Mouse (Mus musculus): ENCODE results near the gene Shank2. TPM values are rescaled to one million over a fixed set of nuclear protein-coding genes. Genes with fewer than 3 reads are reported as not detected.

The Shank2 gene
- total RNA-seq, 4 experiments from 2014 or later, result 0.16 to 0.38 (median 0.24) TPM

DNA sequence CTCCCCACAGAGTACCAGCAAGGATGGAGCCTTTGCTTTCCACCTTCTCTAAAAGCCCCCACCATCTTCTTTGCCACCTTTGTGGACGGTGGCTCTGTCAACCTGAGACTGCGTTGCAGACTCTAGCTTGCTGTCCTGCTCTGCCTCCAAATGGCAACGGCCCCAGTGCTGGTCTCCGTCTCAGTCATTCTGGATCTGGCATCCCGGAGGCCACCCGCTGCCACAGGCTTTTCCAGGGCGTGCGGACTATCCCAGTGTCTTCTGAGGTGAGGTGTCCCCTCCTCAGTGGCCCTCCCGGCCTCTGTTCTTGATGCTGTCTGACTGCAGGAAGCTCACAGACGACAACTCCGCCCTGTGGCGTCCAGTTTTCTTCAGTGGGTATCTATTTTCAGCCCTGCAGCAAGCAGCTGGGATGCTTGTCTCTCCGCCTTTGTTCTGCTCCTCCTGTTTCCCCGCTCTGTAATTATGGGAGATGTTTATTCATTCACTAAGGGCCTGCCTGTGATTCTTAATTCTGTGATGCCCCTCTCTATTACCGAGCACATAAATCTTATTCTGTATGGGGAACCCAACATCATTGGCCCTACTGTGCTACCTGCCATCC, 159.0 kb downstream of the Shank2 start:
- DNase-seq (ENCODE audit: low spot score), result no peak

- DNase-seq (ENCODE audit: low spot score), result peak; percentile 36
Observed at GRCm38 (mm10) chr7:144170272-144170671, 168.5 kb downstream of the Shank2 start.

GRCm38 (mm10) chr7:144170686-144171085, 169.0 kb downstream of the Shank2 start:
- no peak for DNase-seq (ENCODE audit: low spot score)

- DNase-seq (ENCODE audit: low spot score), result no peak
Observed at GRCm38 (mm10) chr7:144173869-144174268, 172.1 kb downstream of the Shank2 start.

- DNase-seq (ENCODE audit: low spot score), result no peak
Observed at GRCm38 (mm10) chr7:144174329-144174728, 172.6 kb downstream of the Shank2 start.

DNA sequence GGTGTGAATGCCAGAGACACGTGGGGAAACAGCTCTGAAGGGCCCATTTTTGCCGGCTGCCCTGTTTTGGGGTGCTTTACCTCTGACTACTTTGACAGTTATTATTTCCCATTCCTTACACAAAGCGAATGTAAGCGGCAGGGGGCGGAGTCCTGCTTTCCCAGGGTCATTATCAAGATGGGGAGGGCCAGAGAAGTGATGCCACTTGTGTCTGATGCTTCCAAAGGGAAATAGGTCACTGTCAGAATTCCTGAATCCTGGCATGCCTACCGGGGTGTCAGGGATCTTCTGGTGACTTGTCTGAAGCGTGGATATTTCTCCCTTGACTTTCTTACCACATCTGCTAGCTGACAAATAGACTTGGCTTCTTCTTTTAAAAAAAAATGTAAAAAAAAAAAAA, 173.3 kb downstream of the Shank2 start:
- DNase-seq (ENCODE audit: low spot score), result no peak

DNA sequence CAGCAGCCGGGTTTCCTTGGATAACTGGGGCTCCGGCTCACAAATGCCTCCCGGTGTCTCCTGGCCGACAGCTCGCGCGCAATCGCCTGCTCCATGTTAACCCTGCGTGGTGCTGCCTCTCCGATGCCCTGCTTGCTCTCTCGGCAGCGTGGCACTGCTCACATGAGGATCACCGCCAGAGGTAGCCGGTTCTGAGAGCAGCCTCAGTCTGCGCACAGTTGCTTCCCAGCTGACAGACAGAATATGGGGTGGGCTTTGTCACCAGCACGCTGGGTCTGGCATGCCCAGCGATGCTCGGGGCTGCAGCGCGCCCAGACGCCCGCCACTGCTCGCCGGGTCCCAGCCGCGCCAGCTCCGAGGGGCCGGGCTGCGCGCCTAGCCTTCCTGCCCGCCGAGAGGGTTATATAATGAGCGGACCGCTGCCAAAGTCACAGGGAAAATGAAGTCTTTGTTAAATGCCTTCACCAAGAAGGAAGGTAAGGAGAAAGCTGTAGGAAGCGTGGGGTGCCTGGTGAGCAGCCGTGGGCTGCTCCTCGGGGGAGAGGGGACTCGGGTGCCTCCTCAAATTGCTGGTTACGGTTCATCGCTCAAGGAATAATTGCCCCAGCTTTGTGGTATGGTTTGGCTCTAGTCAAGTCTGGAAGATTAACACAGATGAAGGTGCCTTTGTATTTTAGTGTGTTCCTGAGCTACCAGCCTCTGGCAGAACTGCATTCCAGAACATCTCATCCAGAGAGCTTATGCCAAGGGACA, 173.9 kb downstream of the Shank2 start:
- no peak for DNase-seq (ENCODE audit: low spot score)

DNA sequence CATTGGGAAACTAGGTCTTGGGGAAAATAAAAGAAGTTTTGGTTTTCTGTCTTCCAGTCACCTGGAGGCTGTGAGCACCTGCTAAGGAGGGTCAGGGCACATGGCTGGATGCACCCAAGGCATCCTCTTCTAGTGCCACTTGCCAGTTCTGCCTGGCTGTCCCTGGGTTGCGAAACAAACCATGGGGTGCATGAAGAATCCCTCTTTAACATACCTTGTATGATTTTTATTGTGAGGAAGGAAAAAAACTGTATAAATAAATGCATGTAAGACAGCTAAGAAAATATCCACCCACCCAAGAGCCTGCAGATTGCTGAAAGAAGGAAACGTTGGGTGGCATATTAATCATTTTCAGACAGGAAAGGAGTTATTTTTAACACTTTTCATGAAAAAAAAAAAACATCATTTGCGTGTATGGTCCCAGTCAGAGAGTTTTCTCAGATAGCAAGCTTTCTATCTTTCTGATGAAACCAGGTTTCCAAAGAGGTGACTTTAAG, 174.6 kb downstream of the Shank2 start:
- no peak for DNase-seq (ENCODE audit: low spot score)

GRCm38 (mm10) chr7:144179436-144179835, 177.7 kb downstream of the Shank2 start:
- DNase-seq (ENCODE audit: low spot score), result no peak

- no peak for DNase-seq (ENCODE audit: low spot score)
Observed at GRCm38 (mm10) chr7:144180885-144181284, 179.2 kb downstream of the Shank2 start.

- no peak for DNase-seq (ENCODE audit: low spot score)
Observed at GRCm38 (mm10) chr7:144187869-144188430, 186.2 kb downstream of the Shank2 start.

DNA sequence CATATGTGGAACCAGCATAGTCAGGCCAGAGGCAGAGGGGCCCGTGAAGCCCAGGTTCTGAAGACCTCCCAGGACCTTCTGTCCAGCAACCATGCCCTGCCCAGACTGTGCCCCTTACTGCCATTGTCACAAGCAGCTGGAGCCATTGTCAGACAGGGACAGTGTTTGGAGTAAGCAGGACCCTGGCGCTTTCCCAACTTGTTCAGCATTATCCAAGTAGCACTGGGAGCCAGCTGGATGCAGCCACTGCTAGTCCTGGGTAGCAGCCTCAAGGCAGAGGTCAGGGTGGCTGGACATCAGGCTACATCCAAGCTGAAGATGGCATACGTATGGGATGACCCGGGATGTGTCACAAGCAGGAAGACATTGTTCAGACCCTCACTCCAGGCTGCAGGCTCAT, 187.7 kb downstream of the Shank2 start:
- DNase-seq (ENCODE audit: low spot score), result no peak

DNA sequence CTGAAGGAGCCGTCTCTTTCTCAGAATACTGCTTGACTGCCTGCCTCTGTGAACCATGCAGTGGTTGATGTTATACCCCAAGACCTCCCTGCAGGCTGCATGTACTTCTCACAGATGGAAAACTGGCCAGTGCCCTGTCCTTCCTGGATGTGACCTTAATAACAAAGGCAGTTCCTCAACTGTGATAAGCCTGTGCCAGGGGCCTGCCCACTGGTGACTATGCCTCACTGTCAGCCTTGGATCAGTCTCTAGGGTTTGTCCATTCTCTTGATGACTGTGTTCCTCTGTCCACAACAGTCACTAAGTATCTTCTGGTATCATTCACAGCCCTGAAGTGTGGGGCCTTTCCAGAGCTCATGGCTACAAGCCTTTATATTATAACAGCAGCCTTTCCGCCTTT, 196.8 kb downstream of the Shank2 start:
- DNase-seq (ENCODE audit: low spot score), result no peak

- no peak for DNase-seq (ENCODE audit: low spot score)
Observed at GRCm38 (mm10) chr7:144202017-144202682, 200.4 kb downstream of the Shank2 start.

DNA sequence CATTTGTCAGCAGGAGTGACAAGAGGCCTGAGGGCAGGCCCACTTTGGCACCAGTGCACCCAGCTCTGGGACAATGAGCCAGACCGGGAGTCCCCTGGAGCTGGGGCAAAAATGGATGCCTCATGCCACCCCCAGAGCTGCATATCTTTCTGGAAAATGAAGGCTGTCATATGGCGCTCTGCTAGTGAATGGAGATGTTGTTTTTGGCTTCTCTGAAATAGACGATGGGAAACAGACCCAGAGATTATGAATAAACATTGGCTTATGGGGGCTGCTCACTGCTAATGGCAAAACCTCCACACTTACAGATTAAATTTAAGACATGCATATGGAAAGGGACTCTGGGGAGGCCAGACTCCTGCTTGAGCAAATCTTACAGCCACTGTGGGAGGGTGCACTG, 202.6 kb downstream of the Shank2 start:
- DNase-seq (ENCODE audit: low spot score), result no peak

GRCm38 (mm10) chr7:144205161-144205560, 203.4 kb downstream of the Shank2 start:
- no peak for DNase-seq (ENCODE audit: low spot score)

DNA sequence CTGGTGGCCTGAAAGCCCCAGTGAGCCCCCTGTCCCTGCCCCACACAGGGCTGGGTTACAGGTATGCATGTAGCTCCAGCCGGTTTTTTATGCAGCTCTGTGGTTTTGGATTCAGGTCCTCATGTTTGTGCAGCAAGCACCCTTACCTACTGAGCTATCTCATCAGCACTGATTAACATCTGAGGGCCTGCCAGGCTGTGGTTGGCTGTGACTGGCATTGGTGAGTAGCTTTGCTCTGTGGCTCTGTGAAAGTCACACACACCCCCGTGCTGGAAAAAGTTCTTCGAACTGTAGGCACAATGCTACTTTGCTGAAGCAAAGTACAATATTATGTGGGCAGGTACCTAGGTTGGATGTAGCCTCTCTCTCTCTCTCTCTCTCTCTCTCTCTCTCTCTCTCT, 204.1 kb downstream of the Shank2 start:
- DNase-seq (ENCODE audit: low spot score), result no peak

GRCm38 (mm10) chr7:144206254-144206653, 204.5 kb downstream of the Shank2 start:
- DNase-seq (ENCODE audit: low spot score), result no peak

- no peak for DNase-seq (ENCODE audit: low spot score)
Observed at GRCm38 (mm10) chr7:144207100-144207499, 205.4 kb downstream of the Shank2 start.

- DNase-seq (ENCODE audit: low spot score), result peak; percentile 85
Observed at GRCm38 (mm10) chr7:144207849-144208248, 206.1 kb downstream of the Shank2 start.

- DNase-seq (ENCODE audit: low spot score), result no peak
Observed at GRCm38 (mm10) chr7:144208628-144209027, 206.9 kb downstream of the Shank2 start.

DNA sequence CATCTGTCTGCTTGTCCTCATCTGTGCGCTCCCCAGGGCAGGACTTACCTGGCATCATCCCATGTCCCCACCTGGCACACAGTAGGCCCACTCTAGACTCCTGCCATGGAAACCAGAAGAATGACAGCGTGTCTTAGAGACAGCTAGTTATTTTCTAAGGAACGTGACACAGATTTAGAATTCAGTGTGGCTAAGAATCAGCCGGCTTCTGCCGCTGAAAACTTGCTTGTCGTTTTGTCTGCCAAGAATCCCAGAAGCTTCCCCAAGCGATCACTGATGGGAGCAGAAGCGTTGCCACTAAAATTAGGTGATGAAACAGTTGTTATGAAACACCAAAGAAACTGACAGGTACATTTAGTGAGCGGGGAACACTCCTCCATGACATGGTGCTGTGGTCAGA, 208.8 kb downstream of the Shank2 start:
- no peak for DNase-seq (ENCODE audit: low spot score)
